Mouse (Mus musculus) frontal cortex, adult (tissue): Measurements from ENCODE around the gene Elp4.
A peak's percentile ranks its signal among the peaks of the same experiment; 100 is the strongest.

ENCODE experiments used
- ATAC-seq: cut with Nextera tagmentation; 2 replicates; pipeline ENCODE4 v1.9.2; 2017; ENCODE audit warnings: mild to moderate bottlenecking, moderate library complexity, mixed read lengths; ENCODE audit not compliant: low TSS enrichment

Gene Elp4

DNA sequence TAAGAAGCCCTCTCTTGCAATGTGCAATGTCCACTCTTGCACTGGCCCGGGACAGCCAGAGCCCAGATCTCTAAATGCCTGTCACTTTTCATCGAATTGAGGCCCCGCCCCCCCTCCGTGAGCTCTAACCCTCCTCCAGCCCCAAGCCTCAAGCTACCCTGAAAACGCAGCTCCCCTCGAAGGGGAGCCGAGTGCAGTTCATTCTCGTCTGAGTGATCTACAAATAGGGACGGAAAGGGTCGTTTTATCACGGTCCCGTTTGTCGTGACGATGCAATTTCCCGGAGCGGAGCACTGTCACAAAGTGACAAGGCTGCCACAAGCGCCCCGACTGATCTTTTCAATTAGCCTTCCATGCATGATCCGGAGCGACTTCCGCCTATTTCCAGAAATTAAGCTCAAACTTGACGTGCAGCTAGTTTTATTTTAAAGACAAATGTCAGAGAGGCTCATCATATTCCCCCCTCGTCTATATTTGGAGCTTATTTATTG lies 222.3 kb downstream of the Elp4 start:
- ATAC-seq: no peak

DNA sequence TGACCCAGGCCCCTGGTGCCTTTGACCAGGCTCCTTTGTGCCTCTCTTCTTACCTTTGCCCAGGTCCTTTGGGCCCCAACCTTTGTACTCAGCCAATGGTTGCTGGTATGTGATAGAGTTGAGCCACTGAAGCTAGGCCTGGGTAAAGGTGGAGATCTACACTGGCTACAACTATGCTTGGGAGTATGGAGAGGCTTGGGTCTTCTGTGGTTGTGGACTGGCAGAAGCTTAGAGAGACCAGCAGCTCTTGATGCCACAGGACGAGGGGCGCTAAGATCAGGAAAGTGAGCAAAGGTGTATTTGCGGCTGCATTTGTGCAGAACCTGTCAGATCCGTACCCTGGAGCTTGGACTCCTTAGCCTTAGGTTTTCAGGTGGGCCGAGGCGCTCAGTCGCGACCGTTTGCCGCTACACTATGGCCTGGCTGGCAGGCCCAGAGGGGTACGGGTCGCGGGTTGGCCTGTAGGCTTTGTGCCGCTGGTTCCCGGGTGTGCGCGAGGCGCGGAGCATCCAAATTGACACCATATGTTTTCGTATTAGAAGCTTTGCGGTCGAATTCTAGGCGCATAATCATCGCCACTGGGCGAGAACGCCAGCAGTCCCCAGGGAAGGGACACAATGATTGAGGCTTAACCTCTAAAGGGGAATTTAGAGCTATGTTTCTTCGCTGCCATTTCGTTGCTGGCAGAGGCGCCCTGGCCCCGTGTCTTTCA lies 223.2 kb downstream of the Elp4 start:
- ATAC-seq: no peak

DNA sequence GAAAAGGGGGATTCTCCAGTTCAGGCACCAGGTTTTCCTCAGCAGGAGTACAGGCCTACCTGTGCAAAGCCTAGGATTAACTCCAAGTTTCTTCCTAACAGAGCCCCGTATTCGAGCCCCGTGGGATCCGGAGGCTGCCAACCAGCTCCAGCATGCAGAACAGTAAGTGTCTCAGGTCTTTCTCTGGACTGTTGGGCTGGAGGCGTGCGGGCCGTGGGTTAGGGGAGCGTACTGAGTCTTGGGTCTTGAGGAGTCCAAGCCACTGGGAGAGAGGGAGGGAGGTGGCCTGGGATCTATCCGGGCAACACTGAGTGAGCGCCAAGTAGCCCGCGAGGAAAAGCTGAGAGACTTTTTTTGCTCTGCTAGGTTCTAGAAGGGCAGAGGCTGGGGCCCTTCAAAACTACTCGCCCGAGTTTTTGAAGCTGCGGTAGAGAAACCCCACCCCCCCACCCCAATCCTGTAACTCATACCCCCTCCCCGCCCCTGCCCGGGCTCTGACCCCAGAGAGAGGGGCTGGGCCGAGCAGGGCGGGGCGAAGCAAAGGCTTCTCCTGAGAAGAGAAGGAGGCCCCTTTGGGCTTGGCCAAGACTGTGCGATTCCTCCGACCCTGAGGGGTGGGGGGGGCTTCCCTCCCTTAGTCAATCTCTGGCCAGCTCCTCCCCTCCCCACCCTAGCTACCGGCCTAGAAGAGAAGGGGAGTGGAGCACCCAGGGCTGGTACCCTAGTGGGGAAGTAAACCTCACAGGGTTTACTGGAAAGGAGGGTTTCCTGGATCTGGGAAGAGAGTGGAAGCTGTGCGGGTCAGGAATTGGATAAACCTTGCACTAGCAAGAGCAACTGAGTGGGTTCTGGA lies 224.0 kb downstream of the Elp4 start:
- ATAC-seq: no peak

DNA sequence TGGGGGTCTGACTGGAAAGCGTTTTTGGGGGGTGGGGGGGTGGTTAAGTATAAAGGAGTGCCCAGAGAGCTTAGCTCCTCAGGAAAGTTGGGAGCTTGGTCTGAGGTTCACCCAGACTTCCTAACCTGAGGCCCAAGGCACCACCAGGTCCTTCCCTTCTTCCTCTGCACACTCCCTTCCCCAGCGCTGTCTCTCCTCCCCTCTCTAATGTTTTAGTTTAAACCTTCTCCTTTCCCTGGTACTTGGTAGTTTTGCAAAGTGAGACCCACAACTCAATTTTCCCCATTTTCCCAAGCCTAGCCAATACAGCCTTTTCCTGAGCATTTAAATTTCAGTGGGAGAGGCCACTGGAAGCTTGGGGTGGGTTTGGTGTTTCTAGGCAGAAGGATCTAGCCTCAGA lies 225.0 kb downstream of the Elp4 start:
- ATAC-seq: no peak

DNA sequence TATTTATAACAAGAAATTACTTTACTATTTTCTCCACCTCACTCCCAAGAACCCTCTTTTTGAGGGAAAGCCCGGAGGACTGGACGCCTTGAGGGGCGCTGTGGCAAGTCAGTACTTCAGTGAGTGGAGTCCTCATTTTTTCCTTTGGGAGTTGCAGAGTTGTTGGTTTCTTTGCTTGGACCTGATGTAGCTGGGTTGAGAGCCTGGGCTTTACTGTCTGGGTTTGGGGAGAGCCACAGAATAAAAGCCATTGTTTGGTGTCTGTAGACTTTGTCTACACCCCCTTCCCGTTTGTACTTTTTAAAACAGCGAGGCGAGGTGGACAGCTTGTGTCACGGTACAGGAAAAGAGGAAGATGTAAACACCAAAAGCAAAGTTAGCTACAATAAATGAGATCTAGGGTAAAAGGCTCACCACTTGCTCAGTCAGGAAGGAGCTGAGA lies 225.5 kb downstream of the Elp4 start:
- ATAC-seq: no peak

DNA sequence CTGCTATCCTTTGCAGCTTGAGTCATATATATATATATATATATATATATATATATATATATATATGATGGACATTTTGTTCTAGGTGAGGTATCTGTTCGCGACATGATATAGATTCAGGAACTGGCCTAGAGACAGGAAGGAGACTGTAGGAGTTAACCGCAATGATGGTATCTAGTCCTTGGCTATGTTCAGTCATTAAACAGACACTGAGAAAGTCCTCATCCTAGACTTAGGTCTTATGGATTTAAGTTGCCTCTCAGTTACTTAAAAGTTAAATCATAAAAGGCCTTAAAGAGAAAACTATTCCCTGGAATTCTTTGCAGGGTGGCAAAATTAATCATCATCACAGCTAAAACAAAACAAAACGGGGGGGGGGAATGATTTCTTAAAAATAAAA lies 226.1 kb downstream of the Elp4 start:
- no peak for ATAC-seq

DNA sequence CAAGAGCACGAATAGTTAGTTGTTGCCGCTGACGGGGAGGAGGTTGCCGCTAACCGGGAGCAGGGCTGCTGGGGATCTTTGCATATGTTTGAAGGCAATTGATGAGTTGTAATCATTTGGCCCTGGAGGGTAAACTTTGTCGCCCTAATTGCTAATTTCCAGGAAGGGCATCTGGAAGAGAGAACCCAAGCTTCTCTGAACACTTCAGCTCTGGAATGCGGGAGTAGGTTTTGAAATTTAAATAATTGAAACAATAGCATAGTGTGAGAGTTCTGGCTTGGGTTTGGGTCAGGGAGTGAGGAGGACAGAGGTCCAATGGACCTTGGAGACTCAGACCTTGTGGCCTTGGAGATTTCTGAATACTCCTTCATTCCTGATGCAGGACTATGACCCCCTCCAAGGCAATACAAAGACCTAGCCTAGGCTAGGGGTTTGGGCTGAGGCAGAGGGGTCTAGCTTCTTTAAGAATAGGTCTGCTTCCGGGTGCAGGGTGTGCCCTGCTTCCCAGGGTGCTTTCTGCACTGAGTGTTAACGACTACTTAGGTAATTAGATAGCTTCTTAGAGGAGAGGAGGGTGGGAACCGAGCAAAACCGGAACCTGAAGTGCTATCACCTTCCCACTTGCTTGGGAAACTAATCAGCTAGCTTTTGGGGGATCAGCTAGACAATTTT lies 226.8 kb downstream of the Elp4 start:
- ATAC-seq: no peak

DNA sequence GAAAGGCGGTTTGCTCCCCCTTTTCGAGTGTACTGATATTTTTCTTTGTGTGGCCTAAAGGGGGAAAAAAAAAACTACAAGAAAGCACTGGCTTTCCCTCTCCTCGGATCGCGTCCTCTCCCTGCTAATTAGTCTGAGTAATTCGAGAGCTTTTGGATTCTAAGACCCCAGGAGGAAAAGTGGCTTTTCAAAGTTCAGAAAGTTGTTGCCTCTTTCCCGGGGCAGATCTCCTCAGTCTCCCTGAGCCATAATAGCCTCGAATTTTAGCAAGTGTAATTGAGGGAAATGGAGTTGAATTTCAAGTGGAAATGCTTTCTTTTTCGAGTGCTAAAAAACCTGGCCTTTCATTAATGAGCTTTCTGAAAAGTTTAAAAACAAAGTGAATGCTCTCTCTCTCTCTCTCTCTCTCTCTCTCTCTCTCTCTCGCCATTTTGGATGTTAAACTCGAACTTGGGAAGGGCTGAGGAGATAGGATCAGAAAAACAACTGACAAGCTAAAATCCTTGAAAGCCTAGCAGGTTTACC lies 227.4 kb downstream of the Elp4 start:
- ATAC-seq: no peak

DNA sequence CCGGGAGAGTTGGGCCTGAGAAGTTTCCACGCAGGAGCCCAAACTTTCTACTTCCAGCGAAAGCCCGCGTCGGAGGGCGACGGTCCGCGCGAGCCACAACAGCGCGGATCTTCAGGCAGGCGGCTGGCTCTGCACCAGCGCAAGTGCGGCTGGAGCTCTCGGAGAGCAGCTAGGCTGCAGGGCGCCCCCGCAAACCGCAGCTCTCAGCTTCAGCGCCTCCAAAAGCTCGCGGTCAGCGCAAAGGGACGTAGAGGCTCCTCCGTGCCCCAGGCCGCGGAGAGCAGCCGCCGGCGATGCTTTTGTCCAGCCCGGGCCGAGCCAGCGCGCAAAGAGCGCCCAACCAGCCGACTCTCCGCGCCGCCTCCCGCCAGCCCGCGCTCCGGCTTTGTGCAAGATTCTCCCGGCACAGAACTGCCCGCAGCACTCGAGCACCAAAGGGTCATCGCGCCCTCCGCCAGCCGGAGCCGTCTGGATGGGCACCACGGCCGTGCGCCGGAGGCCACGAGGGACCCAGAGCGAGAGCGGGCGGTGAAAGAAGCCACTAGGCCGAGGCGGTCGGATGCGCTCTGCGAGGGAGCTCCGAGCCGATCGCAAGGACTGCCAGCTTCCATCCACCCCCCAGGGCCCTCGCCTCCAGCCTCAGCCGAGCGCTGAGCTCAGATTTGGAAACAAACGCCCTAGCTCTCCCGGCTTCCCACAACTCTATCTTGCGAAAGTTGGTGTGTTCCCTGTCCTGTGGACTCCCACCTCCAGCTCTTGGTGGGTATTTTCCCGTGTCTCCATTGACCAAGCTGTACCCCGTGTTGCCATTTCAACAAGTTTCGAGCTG lies 228.1 kb downstream of the Elp4 start:
- peak; percentile 62 for ATAC-seq

DNA sequence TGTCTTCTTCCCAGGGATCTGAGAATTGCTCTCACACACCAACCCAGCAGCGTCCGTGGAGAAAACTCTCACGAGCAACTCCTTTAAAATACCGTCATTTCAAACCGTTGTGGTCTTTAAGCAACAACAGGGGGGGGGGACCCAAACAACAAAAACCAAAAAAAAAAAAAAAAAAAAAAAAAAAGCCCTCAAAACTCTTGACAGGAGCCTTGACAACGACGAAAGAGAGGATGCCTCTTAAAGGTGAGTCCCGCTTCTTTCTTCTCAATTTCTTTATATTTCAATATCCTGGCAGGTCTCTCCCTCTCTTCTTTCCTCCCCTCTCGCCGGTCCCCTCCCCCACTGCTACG lies 228.7 kb downstream of the Elp4 start:
- ATAC-seq: no peak

DNA sequence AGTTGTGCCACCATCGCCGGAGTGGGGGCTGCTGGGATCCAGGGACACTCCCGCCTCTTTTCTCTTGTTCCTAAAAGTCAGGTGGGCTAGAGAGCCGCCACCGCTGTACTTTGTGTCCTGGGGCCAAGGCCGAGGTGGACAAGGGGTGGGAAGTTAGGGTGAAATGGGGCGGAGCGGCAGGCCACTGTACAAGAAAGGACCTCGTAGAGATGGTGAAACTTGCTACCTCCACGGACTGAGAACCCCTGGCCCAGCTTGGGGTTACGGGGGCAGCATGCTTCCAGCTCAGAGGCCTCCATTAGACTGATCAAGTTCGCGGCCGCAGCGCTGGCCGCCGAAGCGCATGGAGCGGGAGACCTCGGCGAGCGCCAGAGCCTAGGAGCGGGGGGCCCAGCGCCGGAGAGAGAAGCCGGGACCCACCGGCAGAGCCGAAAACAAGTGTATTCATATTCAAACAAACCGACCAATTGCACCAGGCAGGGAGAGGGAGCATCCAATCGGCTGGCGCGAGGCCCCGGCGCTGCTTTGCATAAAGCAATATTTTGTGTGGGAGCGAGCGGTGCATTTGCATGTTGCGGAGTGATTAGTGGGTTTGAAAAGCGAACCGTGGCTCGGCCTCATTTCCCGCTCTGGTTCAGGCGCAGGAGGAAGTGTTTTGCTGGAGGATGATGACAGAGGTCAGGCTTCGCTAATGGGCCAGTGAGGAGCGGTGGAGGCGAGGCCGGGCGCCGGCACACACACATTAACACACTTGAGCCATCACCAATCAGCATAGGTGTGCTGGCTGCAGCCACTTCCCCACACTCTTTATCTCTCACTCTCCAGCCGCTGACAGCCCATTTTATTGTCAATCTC lies 229.3 kb downstream of the Elp4 start:
- ATAC-seq: peak; percentile 46

DNA sequence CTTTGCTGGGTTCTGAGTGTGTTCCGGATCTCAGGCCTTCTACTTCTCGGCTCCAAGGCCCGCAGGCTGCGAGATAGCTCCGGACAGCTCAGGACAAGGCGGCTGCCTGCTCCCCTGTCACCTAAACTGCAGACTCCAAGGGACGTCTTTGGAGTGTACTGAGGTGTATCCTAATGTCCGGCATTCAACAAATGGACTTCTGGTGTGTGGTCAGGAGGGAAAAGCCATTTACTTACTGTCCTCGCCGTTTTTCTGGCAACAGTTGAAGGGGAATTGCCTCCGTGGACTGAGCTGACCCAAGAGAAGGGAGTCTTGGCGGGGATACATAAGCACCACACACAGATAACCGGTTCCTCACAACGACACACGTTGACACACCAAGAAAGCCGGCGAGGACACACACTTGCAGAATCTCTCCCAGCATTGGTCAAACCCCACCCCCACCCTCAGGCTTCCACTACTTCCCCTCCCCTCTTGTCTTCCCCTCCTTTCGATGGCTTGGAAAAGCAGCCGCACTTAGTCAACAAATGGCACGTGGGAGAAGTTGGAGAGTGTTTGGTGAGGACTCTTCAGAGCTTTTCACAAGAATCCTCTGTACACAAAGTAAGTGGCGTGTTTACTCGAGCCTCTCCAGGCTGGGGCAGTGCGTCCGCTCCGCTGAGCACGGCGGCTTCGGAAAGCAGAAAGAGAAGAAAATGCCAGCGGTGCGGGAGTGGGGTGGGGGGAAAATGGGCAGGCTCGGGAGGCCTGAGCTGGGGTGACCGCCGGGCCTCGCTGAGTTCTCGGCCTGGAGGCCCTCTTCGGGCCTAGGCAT lies 230.1 kb downstream of the Elp4 start:
- ATAC-seq: no peak

DNA sequence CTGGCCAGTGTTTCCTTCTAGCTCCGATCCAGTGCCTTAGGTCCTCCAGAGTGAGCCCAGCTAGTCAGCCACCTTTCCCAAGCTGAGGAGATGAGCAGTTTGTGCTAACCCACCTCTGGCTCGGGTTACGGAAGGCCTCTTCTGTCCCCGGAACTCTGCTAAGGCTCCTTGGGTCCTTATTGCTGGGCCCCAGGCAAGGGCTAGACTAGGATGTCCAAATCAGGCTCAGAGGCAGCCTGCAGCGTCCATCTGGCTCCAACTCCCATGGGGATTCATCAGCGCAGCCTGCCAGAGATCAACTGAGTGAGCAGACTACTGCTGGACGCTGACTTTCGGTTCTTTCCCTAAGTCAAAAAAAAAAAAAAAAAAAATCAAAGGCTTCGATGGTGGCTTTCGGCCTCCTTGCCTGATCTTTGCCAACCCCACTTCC lies 230.7 kb downstream of the Elp4 start:
- no peak for ATAC-seq

DNA sequence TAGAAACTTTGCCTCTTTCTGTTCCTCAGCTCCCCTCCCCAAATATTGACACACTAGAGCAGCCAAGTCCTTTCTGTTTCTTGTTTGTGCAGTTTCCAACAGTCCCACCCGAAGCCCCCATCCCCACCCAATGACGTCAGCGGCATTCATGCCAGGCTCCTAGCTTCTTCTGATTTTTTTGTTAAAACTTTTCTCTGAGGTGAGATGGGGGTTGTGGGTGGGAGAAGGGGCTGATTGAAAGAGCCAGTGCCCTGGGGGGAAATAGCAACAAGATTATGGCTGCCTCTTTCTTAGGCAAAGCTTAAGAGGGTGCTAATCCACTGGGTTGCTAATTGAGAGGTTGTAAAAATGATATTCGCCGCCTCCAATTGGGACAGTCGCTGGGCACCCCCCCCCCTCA lies 231.3 kb downstream of the Elp4 start:
- no peak for ATAC-seq

DNA sequence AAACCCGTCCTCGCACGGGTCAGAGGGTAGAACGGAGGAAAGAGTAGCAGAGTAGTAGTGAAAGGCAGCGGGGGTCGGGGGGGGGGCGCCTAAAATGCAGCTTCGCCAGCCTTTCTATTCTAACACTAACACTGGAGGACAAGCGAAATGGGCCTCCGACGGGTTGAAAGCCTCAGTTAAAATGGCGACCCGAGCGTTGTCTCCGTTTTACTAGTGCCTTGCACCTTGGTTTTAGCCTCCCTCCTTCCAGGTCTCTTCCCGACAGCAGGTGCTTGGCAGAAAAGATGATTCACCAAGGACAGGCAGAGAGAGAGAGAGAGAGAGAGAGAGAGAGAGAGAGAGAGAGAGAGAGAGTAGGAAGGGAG lies 231.8 kb downstream of the Elp4 start:
- no peak for ATAC-seq

DNA sequence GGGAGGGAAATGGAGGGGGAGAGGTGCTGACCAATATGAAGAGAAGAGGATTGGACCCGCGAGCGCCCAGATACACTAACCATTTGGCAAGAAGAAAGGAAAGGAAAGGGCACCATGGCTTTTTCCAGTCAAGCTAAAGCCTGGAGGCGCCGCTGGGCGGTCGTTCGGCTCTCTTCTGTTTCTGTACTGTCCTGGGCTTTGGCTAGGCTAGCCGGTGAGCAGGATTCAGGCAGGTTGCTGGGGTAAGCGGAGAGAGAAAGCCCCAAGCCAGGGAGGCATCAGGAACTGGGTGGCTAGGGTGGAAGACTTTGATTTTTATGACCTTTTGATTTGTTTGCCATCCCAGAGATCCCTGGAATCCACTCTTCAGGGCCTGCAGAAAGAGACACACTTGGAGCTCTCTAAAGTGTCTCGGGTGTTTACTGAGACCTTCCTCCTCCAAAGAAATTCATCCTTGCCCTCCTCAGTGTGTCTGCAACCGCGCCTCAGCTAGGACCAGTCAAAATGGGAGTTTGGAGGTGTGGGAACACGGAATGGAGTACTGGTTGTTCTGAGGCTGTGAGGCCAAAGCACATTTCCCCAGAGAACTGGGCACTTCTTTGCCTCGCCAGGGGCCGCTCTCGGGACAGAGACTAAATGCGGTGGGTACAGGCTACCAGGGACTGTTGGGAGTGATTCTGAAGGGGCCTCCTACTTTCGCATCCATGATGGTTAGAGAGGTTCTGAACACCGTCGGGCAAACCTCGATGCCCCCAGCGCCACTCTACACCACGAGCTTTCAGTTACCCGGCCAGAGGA lies 232.4 kb downstream of the Elp4 start:
- no peak for ATAC-seq

DNA sequence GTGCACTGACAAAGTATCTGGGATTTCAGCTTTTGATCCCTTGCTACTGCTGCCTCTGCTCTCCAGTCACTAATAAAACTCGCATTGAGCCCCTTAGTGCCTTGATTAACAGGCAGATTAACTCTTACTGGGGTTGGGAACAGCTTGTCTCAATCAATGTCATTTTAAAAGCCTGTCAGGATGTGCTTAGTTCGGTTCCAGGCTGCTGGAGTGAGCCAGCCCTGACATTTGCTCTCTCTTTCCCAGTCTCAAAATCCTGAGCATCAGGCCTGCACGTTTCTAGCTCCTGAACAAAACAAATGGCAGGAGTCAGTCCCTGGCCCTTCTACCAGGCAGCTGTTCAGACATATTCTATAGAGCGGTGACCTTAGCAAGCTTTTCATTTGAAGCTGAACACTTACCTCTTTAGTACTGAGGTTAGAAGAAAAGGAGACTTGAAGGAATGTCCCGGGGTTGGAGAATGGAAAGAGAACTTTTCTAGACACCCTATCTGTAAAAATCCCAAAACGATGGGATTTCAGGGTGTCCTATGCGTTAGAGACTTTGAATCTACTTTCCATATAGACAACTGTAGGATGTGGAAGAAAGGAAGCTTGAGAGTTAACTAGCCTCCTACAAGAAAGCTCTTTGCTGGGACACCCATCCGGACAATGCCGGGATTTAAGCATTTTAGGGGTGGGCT lies 233.1 kb downstream of the Elp4 start:
- no peak for ATAC-seq

DNA sequence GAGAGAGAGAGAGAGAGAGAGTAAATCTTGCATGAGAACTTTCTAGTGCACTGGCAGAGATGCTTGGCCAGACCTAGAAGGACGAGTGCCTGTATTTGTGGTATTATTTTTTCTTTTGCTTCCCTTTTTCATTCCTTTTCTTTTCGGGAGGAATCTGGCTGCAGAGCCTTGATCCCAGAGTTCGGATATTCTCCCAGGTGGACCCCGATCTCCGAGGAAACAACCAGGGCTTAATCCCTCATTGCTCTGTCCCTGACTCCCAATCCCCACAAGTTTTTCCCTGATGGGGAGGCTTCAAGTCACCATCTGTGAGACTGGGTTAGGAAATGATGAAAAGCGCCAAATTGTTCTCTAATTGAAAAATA lies 233.7 kb downstream of the Elp4 start:
- ATAC-seq: no peak
